Mouse (Mus musculus): ENCODE results near the gene Kri1. TPM values are rescaled to one million over a fixed set of nuclear protein-coding genes. Genes with fewer than 3 reads are reported as not detected.

Gene Kri1
- polyA plus RNA-seq, 1 experiment = 31.0 TPM

Other genes with a start within 250 kb of the Kri1 start
- 0.43 TPM in 1 of 2 replicates, not detected in the other for gene Zglp1, start 220.9 kb downstream of the Kri1 start, polyA plus RNA-seq (2012; rRNA removed)
- gene Gm49373, start 214.9 kb downstream of the Kri1 start, polyA plus RNA-seq (2012; rRNA removed) = 0.80 and 0.94 TPM in 2 replicates
- 51.2 and 63.1 TPM in 2 replicates for gene Fdx1l, start 214.4 kb downstream of the Kri1 start, polyA plus RNA-seq (2012; rRNA removed)
- gene Gm38431, start 196.0 kb downstream of the Kri1 start, polyA plus RNA-seq (2012; rRNA removed) = 1.3 and 1.8 TPM in 2 replicates
- 24.2 and 33.2 TPM in 2 replicates for gene Raver1, start 196.0 kb downstream of the Kri1 start, polyA plus RNA-seq (2012; rRNA removed)
- gene Tyk2, start 156.7 kb downstream of the Kri1 start, polyA plus RNA-seq (2012; rRNA removed) = 23.9 and 28.5 TPM in 2 replicates
- 198 and 211 TPM in 2 replicates for gene Cdc37, start 138.0 kb downstream of the Kri1 start, polyA plus RNA-seq (2012; rRNA removed)
- gene Pde4a, start 122.3 kb downstream of the Kri1 start, polyA plus RNA-seq (2012; rRNA removed) = 8.3 and 11.6 TPM in 2 replicates
- gene Keap1, start 48.6 kb downstream of the Kri1 start, polyA plus RNA-seq (2012; rRNA removed) = 36.8 and 38.7 TPM in 2 replicates
- 0.32 and 0.47 TPM in 2 replicates for gene S1pr5, start 39.5 kb downstream of the Kri1 start, polyA plus RNA-seq (2012; rRNA removed)
- 23.6 and 27.3 TPM in 2 replicates for gene Atg4d, start 22.7 kb downstream of the Kri1 start, polyA plus RNA-seq (2012; rRNA removed)
- 17.9 and 18.2 TPM in 2 replicates for gene Cdkn2d, start 3.4 kb upstream of the Kri1 start, polyA plus RNA-seq (2012; rRNA removed)
- gene Ap1m2, start 24.4 kb upstream of the Kri1 start, polyA plus RNA-seq (2012; rRNA removed) = 40.7 and 46.5 TPM in 2 replicates
- 136 and 143 TPM in 2 replicates for gene Slc44a2, start 32.7 kb upstream of the Kri1 start, polyA plus RNA-seq (2012; rRNA removed)
- 43.9 and 48.5 TPM in 2 replicates for gene Ilf3, start 79.9 kb upstream of the Kri1 start, polyA plus RNA-seq (2012; rRNA removed)
- gene Qtrt1, start 123.9 kb upstream of the Kri1 start, polyA plus RNA-seq (2012; rRNA removed) = 32.2 and 38.8 TPM in 2 replicates
- 76.4 and 91.4 TPM in 2 replicates for gene Dnm2, start 136.9 kb upstream of the Kri1 start, polyA plus RNA-seq (2012; rRNA removed)
- gene Tmed1, start 222.3 kb upstream of the Kri1 start, polyA plus RNA-seq (2012; rRNA removed) = 32.2 and 36.4 TPM in 2 replicates
- gene AB124611, start 238.2 kb upstream of the Kri1 start, polyA plus RNA-seq (2012; rRNA removed) = 5.5 and 5.7 TPM in 2 replicates

All from urinary bladder, adult 2 months (tissue).